Mouse (Mus musculus): ENCODE results near the gene Mllt3. TPM values are rescaled to one million over a fixed set of nuclear protein-coding genes. Genes with fewer than 3 reads are reported as not detected.
A peak's percentile ranks its signal among the peaks of the same experiment; 100 is the strongest.

Mllt3 gene
- polyA plus RNA-seq, 1 experiment from 2014 or later: 30.8 TPM

DNA sequence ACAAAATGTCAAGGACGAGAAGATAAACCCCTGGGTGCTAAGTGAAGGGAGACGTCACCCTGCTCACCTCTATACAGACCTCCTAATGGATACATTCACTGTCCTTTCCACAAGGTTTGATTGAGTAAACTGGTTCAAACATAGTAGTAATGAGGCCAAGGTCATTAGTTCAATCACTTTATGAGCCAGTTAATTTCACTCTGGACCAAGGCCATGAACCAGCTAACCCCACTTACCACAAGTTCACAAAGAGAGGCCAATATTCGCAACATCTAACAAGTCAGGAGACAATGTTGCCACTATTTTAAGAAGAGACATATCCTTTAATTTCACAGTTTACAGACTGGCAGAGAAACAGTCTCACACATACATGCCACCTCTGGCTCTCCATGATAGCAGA lies 238.9 kb downstream of the Mllt3 start:
- Histone ChIP-seq H3K9ac (no peak overlapping the region), H3K4me3 (no peak overlapping the region), H3K27me3 (no peaks in the 10 kb centered on the region), H3K27ac (no peak overlapping the region), H3K4me2 (no peak overlapping the region), H3K9me3 (replicated peaks) (no peaks in the 10 kb centered on the region), H3K4me1 (replicated peaks) (no peaks in the 10 kb centered on the region), H3K36me3 (0 out of 2 replicates have a peak, but pooled peaks cover 11% of the 10 kb centered on the region)
- WGBS: 88% methylated on average over 3 of the region's 3 CpGs
- no peak for ATAC-seq (replicated peaks; ENCODE audit: insufficient number of reproducible peaks, insufficient read depth, low FRiP score, low read depth)

DNA sequence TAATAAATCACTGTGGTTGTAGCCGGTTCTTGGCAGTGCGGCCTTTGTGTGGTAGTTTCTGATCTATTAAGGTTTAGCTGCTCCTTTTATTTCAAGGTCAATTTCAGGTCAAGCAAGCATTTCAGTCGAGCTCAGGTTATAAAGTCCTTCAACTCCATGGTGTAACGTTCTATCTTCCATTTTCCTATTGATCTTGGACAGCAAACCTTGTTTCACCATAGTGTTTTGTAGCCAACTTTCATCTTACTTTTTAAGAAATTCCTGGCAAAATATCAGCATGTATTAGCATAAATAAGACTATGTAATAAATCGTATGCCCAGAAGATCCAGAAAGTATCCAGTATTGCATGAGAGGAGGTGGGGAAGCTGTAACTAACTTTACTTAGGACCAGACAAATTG lies 240.7 kb downstream of the Mllt3 start:
- ATAC-seq (replicated peaks; ENCODE audit: insufficient number of reproducible peaks, insufficient read depth, low FRiP score, low read depth): no peak
- Histone ChIP-seq H3K9ac (no peak overlapping the region), H3K27me3 (no peaks in the 10 kb centered on the region), H3K36me3 (peaks cover 13% of the 10 kb centered on the region; the same call in 1 of the 2 replicates), H3K9me3 (replicated peaks) (no peaks in the 10 kb centered on the region), H3K27ac (no peak overlapping the region), H3K4me2 (no peak overlapping the region), H3K4me1 (replicated peaks) (no peaks in the 10 kb centered on the region), H3K4me3 (no peak overlapping the region)
- 76% methylated on average over 5 of the region's 5 CpGs for WGBS

GRCm38 (mm10) chr4:87789446-87789845 lies 243.7 kb downstream of the Mllt3 start:
- H3K27ac ChIP-seq: no peak overlapping the region
- H3K4me1 ChIP-seq (replicated peaks): peaks cover 3% of the 10 kb centered on the region; the same call in 1 of the 2 replicates
- H3K27me3 ChIP-seq: no peaks in the 10 kb centered on the region
- no peak overlapping the region for H3K4me3 ChIP-seq
- no peaks in the 10 kb centered on the region for H3K9me3 ChIP-seq (replicated peaks)
- ATAC-seq (replicated peaks; ENCODE audit: insufficient number of reproducible peaks, insufficient read depth, low FRiP score, low read depth): no peak
- H3K4me2 ChIP-seq: no peak overlapping the region
- 84% methylated on average over 7 of the region's 7 CpGs for WGBS
- H3K36me3 ChIP-seq: peaks cover 13% of the 10 kb centered on the region; the same call in 1 of the 2 replicates
- H3K9ac ChIP-seq: no peak overlapping the region

DNA sequence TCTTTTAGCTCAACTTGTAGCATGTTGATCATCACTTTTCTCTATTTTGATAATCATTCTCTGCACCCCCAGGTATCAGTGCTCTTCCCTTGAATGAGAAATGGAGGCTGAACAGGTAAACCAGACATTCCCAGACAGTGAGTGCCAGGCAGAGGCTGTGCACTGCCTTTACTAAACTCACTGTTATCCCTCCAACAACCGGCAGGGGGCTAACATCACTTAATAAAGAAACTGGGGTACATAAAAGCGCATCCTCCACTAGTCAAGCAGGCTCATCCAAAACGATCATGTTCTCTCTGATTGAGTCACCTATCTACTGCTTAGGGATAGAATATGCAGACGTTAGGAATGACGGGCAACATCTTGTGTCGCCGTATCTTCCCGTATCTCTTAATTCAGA lies 244.5 kb downstream of the Mllt3 start:
- H3K27ac ChIP-seq: no peak overlapping the region
- no peak for ATAC-seq (replicated peaks; ENCODE audit: insufficient number of reproducible peaks, insufficient read depth, low FRiP score, low read depth)
- no peaks in the 10 kb centered on the region for H3K27me3 ChIP-seq
- H3K4me1 ChIP-seq (replicated peaks): peaks cover 9% of the 10 kb centered on the region
- no peaks in the 10 kb centered on the region for H3K9me3 ChIP-seq (replicated peaks)
- WGBS: 74% methylated on average over 8 of the region's 8 CpGs
- H3K4me3 ChIP-seq: no peak overlapping the region
- H3K36me3 ChIP-seq: peaks cover 13% of the 10 kb centered on the region; the same call in 1 of the 2 replicates
- no peak overlapping the region for H3K4me2 ChIP-seq
- H3K9ac ChIP-seq: no peak overlapping the region

GRCm38 (mm10) chr4:87785132-87786074 lies 247.8 kb downstream of the Mllt3 start:
- H3K9ac ChIP-seq: no peak overlapping the region
- H3K4me1 ChIP-seq (replicated peaks): peaks cover 9% of the 10 kb centered on the region
- no peak overlapping the region for H3K27ac ChIP-seq
- H3K4me3 ChIP-seq: no peak overlapping the region
- 31% methylated on average over 12 of the region's 12 CpGs for WGBS
- no peaks in the 10 kb centered on the region for H3K9me3 ChIP-seq (replicated peaks)
- H3K36me3 ChIP-seq: peaks cover 4% of the 10 kb centered on the region; the same call in 1 of the 2 replicates
- no peak overlapping the region for H3K4me2 ChIP-seq
- no peak for ATAC-seq (replicated peaks; ENCODE audit: insufficient number of reproducible peaks, insufficient read depth, low FRiP score, low read depth)
- H3K27me3 ChIP-seq: no peaks in the 10 kb centered on the region

DNA sequence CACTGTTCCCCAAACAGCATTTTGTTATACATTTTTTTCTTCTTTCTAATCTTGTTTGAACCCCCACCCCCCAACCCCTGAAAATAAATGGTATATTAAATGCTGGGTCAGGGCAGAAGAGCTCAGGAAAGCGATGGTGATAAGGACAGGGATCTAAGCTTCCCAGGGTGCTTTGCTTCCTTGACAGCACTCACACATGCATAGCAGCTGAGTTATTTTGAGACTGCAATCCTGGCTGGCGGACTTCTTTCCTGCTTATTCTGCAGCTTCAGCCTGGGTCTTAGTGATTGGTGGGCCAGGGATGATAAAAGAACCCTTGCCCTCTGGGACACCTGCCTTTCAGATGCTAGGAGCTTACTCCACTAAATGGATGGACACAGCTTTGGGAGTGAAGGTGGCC lies 249.4 kb downstream of the Mllt3 start:
- peak overlapping the region; percentile 57 for H3K27ac ChIP-seq
- no peaks in the 10 kb centered on the region for H3K9me3 ChIP-seq (replicated peaks)
- H3K9ac ChIP-seq: no peak overlapping the region
- no peak overlapping the region for H3K4me2 ChIP-seq
- ATAC-seq (replicated peaks; ENCODE audit: insufficient number of reproducible peaks, insufficient read depth, low FRiP score, low read depth): peak; percentile 50; the same call in 1 of the 2 replicates
- peaks cover 9% of the 10 kb centered on the region for H3K4me1 ChIP-seq (replicated peaks)
- H3K36me3 ChIP-seq: no peaks in the 10 kb centered on the region; the same call in 1 of the 2 replicates
- H3K27me3 ChIP-seq: no peaks in the 10 kb centered on the region
- H3K4me3 ChIP-seq: no peak overlapping the region
- WGBS: 40% methylated on average over 2 of the region's 2 CpGs

DNA sequence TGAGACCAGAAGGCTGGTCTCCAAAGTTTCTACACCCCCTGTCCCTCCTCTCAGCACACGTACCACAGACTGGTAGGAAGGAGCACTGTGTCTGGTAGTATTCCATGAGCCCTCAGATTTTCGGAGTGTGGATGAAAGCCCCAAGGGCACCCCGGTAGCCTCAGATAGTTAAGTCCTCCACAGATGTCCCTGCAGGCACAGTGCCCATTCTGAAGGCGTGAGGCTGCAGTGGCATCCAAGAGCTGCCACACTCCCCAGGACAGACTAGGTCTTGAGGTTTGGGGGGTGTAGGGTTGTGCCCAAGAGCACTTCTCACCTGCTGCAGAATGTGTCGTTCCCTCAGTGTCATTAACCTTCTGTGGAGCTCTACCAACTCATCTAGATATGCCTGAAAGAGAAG lies 251.2 kb downstream of the Mllt3 start:
- no peaks in the 10 kb centered on the region for H3K27me3 ChIP-seq
- H3K4me2 ChIP-seq: no peak overlapping the region
- ATAC-seq (replicated peaks; ENCODE audit: insufficient number of reproducible peaks, insufficient read depth, low FRiP score, low read depth): no peak
- no peak overlapping the region for H3K9ac ChIP-seq
- no peaks in the 10 kb centered on the region; the same call in 1 of the 2 replicates for H3K36me3 ChIP-seq
- H3K4me1 ChIP-seq (replicated peaks): peaks cover 9% of the 10 kb centered on the region
- WGBS: 82% methylated on average over 5 of the region's 5 CpGs
- H3K4me3 ChIP-seq: no peak overlapping the region
- H3K9me3 ChIP-seq (replicated peaks): no peaks in the 10 kb centered on the region
- H3K27ac ChIP-seq: no peak overlapping the region

- no peak for ATAC-seq (replicated peaks; ENCODE audit: insufficient number of reproducible peaks, insufficient read depth, low FRiP score, low read depth)
- H3K27me3 ChIP-seq: no peaks in the 10 kb centered on the region
- no peaks in the 10 kb centered on the region for H3K4me1 ChIP-seq (replicated peaks)
- H3K4me2 ChIP-seq: no peak overlapping the region
- 83% methylated on average over 2 of the region's 2 CpGs for WGBS
- H3K4me3 ChIP-seq: no peak overlapping the region
- no peak overlapping the region for H3K27ac ChIP-seq
- no peak overlapping the region for H3K9ac ChIP-seq
- H3K36me3 ChIP-seq: peaks cover 12% of the 10 kb centered on the region; the same call in 1 of the 2 replicates
- H3K9me3 ChIP-seq (replicated peaks): no peaks in the 10 kb centered on the region
Measured at GRCm38 (mm10) chr4:87775721-87776120, 257.4 kb downstream of the Mllt3 start.

DNA sequence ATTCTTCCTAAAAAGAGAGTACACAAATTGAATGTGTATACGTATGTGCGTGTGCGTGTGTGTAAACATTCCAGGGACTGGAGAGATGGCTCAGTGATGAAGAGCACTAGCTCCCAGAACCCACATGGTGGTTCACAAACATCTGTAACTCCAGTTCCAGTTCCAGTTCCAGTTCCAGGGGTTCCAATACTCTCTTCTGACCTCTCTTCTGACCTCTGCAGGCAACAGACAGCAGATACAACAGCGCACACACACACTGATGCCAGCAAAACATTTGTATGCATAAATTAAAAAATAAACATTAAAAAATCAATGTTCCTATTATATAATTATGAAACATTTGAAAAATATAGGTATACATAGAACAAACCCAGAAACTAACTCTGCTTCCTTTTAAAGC lies 258.6 kb downstream of the Mllt3 start:
- H3K9me3 ChIP-seq (replicated peaks): no peaks in the 10 kb centered on the region
- H3K4me3 ChIP-seq: no peak overlapping the region
- no peak overlapping the region for H3K9ac ChIP-seq
- no peaks in the 10 kb centered on the region for H3K4me1 ChIP-seq (replicated peaks)
- no peak overlapping the region for H3K27ac ChIP-seq
- H3K4me2 ChIP-seq: no peak overlapping the region
- H3K27me3 ChIP-seq: no peaks in the 10 kb centered on the region
- no peak for ATAC-seq (replicated peaks; ENCODE audit: insufficient number of reproducible peaks, insufficient read depth, low FRiP score, low read depth)
- peaks cover 12% of the 10 kb centered on the region; the same call in 1 of the 2 replicates for H3K36me3 ChIP-seq
- WGBS: 96% methylated on average over 4 of the region's 4 CpGs

DNA sequence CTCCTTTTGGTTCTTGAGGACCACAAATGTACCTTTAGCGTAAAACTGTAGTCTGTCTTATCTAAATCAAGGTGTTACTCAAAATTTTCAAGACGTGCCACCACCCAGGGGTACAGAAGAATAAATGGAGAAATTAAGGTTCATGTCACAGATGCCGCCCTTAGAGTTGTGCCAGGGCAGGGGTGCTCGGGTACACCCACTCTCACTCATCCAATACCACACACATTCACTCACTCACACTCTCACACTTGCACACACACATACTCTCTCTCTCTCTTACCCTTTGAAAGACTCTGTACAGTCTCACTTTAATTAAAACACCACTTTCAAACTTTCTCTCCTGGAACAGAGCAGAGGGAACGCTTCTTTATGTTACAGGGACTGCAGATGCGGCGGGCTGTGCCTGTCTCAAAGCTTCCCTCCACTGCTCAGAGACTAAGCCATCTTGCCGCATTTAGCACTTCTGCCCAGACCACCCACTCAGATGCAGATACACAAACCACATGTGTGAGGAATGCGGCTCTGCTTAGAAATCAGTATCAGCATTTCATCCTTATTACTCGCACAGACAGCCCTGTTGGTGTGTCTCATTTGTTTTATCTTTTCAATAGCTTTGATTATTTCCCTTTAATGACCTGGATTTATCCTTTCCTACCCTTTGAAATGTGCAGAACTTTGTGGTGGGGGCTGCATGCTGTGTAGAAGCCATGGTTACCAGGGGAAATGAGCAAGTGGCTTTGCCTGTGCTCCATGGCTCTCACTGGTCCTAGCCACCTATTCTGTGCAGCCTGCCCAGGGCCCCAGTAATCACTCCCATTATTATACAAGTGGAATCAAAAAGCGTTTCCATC lies 265.2 kb downstream of the Mllt3 start:
- no peak overlapping the region for H3K4me3 ChIP-seq
- H3K9me3 ChIP-seq (replicated peaks): no peaks in the 10 kb centered on the region
- no peak overlapping the region for H3K9ac ChIP-seq
- no peak overlapping the region for H3K4me2 ChIP-seq
- no peak for ATAC-seq (replicated peaks; ENCODE audit: insufficient number of reproducible peaks, insufficient read depth, low FRiP score, low read depth)
- no peaks in the 10 kb centered on the region for H3K27me3 ChIP-seq
- 44% methylated on average over 11 of the region's 11 CpGs for WGBS
- H3K4me1 ChIP-seq (replicated peaks): peaks cover 13% of the 10 kb centered on the region
- H3K27ac ChIP-seq: no peak overlapping the region
- H3K36me3 ChIP-seq: peaks cover under 1% of the 10 kb centered on the region; the same call in 1 of the 2 replicates

- 19% methylated on average over 3 of the region's 3 CpGs for WGBS
- no peak for ATAC-seq (replicated peaks; ENCODE audit: insufficient number of reproducible peaks, insufficient read depth, low FRiP score, low read depth)
- H3K9me3 ChIP-seq (replicated peaks): no peaks in the 10 kb centered on the region
- H3K27me3 ChIP-seq: no peaks in the 10 kb centered on the region
- H3K9ac ChIP-seq: no peak overlapping the region
- 0 out of 2 replicates have a peak overlapping the region, but pooled peaks have one; percentile 3 for H3K27ac ChIP-seq
- peaks cover 13% of the 10 kb centered on the region for H3K4me1 ChIP-seq (replicated peaks)
- no peaks in the 10 kb centered on the region for H3K36me3 ChIP-seq
- no peak overlapping the region for H3K4me2 ChIP-seq
- no peak overlapping the region for H3K4me3 ChIP-seq
Measured at GRCm38 (mm10) chr4:87765729-87766128, 267.4 kb downstream of the Mllt3 start.

Data from heart, embryonic 15.5 days (tissue).